Mouse (Mus musculus): ENCODE measurements around the gene Gm10337.

Gene Gm10337

DNA sequence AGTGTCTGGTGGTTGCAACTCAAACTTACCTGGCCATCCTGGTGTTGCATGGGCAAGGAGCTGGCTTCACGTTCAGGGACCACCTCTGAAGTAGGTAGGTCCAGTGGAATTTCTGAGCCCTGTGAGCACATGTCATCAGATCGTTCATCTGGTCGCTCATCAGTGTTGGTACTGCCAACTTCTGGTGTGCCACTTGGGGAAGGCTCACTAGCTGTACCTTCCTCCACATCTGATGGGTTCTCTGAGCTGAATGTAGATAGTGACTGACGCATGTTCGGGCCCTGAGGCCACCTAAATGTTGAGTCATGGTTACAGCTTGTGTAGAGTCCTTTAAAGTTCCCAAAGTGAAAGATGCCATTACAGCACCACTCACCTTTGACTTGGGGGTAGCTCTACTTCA is 3.0 kb upstream of the Gm10337 start:
- DNase-seq = no peak

DNA sequence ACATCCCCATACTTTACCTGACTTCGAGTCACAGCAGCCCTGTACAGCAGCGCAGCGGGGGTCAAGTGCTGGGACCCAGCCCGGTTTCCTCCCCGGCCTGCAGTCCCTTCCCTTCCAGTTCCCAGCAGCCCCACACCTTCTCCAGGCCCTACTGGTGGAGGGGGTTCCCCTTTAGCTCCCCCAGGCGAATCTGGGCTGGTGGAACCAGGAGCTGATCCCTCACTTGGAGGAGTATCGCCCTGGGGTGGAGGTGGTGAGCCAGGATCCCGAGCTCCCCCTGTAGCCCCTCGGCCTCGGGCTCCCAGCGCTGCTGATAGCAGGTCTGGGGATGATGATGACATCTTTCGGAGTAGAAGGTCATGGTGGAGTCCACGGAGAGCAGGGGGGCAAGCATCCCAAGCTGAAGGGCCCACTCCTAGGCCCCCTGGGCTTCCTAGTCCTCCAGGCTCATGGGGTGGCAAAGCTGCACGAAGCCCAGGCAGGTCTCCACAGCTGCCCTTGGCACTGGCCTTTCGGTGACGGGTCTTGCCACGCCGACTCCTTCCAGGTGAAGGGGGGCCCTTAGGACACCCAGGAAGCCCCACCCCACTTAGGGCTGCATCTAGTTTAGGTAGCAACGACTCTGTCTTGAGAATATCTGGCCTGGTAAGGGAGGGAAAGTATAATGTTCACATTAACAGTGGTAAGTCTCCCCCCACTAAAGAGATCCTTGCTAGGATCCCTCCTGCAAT is 2.3 kb upstream of the Gm10337 start:
- DNase-seq = no peak

DNA sequence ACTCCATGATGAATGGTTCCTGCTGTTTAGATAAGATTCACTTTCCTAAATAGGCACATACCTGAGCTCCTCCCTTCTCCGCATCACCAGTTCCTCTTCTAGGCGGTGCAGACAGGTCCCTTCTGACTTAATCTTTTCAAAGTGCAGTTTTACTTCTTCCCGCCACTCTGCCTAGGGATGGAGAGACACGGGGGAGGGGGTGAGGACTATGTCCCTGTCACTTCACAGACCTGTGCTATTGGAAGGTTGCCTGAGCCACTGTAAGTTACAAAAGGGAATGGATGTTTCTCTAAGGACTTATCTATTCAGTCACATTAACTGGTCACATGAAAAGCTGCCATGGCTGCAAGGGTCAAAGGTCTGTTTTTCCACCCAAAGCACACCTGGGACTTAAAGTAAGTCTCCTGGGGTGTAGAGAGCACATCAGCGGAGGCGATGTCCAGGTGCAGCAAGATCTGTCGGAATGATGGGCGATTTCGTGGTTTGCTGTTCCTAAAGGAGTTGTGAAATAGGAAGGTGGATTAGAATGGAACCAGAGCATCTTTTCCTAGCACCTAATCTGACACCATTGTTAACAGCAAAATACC is 1.2 kb upstream of the Gm10337 start:
- no peak for DNase-seq

- no peak for DNase-seq
Observed at GRCm38 (mm10) chr15:102503924-102504782, 631 bp downstream of the Gm10337 start.

DNA sequence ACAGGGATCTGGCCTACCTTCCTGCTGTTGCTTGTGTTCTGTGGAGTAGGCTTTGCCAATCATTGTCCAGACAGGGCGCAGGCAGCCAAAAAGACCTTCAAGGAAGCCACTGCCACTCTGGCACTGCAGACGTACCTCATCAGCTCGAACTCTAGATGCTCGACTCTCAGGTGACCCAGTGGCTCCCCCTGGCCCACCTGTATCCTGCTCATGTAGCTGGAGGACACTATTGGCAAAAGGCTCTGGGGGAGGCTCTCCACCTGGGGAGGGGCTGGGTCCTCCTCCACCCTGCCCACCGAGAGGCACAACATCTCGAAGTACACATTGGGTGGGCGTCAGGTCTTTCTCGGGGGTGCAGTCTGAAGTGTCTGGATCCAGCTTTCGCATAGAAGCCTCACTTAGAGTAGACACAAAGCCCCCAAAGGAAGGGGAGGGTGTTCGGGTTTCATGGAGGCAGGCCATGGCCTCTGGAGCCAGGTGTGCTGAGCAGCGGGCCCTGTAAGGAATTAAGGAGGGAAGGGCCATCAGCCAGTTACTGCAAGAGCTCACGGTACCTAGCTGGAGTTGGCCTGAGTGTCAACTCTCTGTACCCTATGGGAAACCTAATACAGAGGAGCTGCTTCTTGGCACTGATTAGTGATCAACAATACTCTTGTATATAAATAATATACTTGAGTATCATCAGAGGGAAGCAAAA is 1.7 kb downstream of the Gm10337 start:
- no peak for DNase-seq

DNA sequence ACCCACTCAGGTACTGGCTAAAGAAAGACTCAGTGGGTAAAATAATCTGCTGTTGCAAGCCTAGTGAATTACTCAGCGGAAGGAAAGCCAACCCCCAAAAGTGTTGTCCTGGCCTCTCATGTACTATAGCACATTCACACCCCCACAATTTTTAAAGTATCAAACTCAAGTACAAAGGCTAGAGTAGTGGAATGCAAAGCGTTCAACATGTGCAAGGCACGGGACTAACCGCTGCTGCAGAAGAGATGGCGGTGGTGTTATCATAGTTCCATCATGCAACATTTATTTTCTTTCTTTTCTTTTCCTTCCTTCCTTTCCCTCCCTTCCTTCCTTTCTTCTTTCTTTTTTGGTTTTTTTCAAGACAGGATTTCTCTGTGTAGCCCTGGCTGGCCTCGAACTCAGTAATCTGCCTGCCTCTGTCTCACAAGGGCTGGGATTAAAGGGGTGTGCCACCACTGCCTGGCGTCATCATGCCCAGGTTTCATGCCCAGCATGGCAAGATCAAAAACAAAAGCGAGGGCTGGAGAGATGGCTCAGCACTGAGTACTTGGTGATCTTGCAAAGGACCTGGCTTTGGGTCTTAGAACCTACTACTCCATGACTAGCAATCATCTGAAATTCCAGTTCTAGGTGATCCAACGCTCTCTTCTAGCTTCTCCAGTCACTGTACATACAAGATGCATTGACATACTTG is 2.4 kb downstream of the Gm10337 start:
- no peak for DNase-seq

DNA sequence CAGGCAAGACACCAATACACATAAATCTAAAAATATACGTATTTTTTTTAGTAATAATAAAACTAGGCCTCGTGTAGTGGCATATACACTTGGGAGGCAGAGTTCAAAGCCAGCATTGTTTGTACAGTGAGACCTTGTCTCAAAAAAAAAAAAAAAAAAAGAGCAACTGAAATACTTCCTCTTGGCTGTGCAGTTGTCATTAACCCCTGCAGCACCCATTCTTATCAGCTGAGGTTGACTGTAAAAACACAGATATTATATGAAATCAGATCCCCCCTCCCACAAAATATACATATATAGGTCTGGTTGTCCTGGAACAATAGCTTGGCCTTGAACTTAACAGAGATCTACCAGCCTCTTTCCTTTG is 2.9 kb downstream of the Gm10337 start:
- no peak for DNase-seq

GRCm38 (mm10) chr15:102506864-102507263 is 3.3 kb downstream of the Gm10337 start:
- DNase-seq = no peak

DNA sequence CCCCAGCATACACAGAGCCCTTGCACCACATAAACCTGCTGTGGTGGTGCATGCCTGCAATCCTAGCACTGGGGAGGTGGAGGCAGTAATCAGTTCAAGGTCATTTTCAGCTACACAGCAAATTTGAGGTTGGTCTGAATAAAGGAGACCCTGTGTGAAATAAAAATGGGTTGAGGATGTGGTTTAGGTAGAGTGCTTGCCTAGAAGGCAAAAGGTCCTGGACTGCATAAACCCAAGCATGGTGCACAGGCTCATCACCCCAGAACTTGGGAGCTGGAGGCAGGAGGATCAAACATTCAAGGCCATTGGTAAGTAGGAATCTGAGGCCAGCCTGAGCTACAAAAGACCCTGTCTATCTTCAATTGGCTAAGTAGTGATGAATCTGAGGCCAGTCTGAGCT is 4.0 kb downstream of the Gm10337 start:
- DNase-seq = no peak

DNA sequence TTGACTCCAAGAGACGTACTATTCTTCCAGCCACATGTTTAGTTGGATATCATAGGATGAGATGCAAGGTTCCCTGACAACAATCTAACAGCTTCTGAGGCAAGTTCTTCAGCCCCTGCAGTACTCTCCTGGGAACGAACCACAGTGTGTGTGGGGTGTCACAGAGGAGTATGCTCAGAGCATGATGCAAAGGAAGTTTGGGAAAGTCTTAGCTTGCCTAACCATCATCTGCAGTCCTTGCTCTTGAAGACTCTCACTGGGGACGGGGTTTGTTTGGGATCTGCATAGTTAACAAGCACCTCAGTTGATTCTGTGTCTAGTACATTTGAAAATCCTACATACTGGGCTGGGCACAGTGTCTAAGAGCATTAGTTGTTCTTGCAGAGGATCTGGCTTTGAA is 4.8 kb downstream of the Gm10337 start:
- DNase-seq = no peak

DNA sequence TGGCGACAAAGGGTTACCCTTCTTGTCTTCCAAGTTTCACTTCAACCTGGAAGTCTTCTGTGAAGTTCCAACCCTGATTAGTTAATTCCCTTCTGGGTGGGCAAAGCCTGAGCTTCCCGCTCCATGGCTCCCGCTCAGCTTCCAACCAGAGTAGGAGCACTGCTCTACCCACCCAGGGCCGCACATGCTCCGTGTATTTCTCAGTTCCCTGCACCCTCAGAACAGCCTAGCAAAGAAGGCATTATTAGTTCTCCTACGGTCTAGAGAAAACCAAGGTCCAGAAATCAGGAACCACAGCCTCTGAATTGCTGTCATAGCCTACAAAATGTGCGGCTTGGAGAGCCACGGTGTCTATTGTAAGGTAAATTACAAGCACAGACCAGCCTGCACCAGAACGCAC is 6.6 kb downstream of the Gm10337 start:
- no peak for DNase-seq

DNA sequence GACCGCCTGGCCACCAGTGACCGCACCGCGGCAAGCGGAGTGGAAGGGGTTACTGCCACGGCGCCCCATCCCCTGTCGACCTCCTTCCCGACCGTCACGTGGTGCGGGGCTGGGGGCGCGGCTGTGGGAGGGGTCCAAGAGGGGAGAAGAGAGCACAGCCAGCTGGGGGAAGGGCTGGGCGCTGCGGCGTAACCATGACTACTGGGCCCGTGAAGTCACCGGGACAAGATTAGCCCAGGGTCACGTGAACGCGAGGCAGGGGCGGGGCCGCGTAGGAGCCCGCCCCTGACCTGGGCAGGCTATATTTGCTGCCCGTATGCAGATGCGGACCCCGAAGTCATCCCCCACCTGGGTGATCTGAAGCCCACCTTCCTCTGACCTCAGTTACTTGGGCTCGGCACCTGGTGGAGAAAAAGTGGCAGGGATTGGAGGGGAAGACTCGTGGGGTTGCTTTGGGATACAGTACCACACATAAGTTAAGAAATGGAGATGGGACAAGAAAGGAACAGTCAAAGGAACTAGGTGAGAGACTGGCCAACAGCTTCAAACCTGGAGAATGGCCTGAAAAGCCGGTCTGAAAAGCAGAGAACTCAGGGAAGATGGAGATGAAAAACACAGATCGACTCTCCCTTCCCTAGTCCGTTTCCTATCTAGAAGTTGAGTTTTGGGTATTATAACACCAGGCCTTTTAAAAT is 7.2 kb downstream of the Gm10337 start:
- DNase-seq = peak; percentile 83

DNA sequence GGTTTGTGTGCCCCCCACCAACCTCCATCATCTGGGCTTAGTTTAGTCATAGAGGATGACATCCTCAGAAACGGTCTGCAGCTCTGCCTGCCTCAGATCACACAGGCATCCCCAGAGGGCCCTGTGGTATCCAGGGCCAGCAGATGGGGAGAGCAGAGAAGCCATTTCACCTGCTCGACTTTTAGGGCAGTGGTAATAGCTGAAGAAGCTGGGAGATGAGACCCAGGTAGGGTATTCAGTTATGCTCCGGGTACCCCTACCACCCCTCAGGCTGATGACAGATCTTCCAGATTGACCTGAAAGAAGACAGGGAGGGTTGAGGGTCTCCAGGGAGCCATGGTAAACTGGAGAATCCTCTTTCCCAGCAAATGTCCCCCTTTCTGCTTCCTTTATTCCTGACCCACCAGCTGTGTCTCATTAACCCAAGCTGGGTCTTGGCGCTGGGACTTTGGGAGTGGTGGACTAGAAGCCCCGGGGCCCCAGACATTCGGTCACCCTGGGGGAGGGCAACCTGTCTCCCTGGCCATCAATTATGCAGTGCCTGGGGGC is 7.8 kb downstream of the Gm10337 start:
- DNase-seq = no peak

GRCm38 (mm10) chr15:102512010-102512409 is 8.5 kb downstream of the Gm10337 start:
- no peak for DNase-seq

DNA sequence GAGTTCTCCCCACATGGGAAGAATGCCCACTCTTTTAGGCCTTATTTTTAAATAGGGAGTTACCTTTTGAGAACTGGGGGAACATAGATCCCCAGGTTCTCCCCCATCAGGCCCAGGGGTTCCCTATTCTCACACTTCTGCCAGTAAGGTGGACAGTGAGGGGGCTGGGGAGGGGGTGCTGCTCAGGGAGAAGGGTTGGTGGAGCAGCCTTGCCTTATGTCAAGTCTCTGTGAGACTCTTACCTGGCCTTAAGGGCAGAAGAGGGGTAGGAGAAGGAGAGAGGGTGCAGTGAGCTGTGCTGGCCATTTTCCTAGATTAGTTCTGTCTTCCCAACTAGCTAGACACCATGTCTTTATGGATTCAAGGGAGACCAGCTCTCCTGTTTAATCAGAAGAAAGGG is 8.9 kb downstream of the Gm10337 start:
- DNase-seq = no peak

DNA sequence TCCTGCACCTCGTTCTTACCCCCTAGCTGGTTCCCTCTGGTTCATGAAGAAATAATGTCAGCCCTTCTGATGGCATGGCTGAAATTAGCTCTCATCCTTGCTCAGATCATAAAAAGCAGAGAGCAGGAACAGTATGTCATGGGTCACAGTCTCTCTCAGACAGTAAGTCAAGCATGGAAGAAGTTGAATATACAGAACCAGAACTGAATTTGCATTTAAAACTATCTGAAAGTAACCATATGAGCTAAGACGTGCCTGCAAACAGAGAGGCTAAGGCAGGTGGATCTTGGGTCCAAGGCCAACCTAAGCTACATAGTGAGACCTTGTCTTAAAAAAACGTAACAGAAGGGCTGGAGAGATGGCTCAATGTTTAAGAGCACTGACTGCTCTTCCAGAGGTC is 9.5 kb downstream of the Gm10337 start:
- DNase-seq = no peak

DNA sequence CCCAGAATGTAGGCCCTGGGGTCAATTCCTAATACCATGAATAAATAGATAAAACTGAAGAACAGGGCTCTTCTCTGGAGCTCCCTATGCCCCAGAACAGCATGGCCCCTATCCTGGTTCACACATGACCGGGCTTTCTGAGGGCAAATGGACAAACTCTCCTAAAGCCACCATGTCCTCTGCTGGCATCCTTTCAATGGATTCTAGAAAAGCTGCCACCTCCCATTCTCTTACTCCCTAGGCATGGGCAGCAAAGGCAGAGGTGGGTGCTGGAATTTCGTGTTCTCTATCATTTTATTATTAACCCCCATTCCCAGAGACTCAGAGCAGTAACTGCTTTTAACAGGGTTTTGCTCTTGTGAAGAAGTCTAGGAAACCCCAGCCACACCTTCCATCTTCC is 11.7 kb downstream of the Gm10337 start:
- DNase-seq = no peak

GRCm38 (mm10) chr15:102515791-102516190 is 12.3 kb downstream of the Gm10337 start:
- DNase-seq = peak; percentile 69

- peak; percentile 80 for DNase-seq
Observed at GRCm38 (mm10) chr15:102516293-102516692, 12.8 kb downstream of the Gm10337 start.

- DNase-seq = peak; percentile 90
Observed at GRCm38 (mm10) chr15:102516728-102517404, 13.3 kb downstream of the Gm10337 start, which contains the start of gene Map3k12. Map3k12 (minus strand) TSS chr15:102517064.

GRCm38 (mm10) chr15:102517631-102517975 is 14.1 kb downstream of the Gm10337 start:
- no peak for DNase-seq

Measured in cerebellum, adult 11-12 months (tissue).